Mouse (Mus musculus) hematopoietic multipotent progenitor cell, adult 10-12 weeks (in vitro differentiated cells): ENCODE data around the gene Gm21970. TPM values are rescaled to one million over a fixed set of nuclear protein-coding genes. Genes with fewer than 3 reads are reported as not detected.

Experiments
- polyA plus RNA-seq: library from polyadenylated mRNA; stranded (reverse); fragments of >175 nt; gene quantifications from 2 replicates; pipeline ENCODE4 v1.2.3, GENCODE M21; 2012; ENCODE audit warnings: low replicate concordance

The Gm21970 gene
- polyA plus RNA-seq = not detected in 2 replicates

GRCm38 (mm10) chr16:91391421-91391820 is at the start of gene Gm21970:
Gene Gm21970, plus strand, starts transcription at chr16:91391721.

GRCm38 (mm10) chr16:91372577-91373472 is 18.7 kb upstream of the Gm21970 start, which contains the start of gene Ifnar2:
Gene Ifnar2, plus strand, starts transcription at chr16:91372783.

GRCm38 (mm10) chr16:91405640-91406584 is 14.4 kb downstream of the Gm21970 start, which contains the start of gene Il10rb:
Gene Il10rb, plus strand, starts transcription at chr16:91406164.

Other genes starting within 250 kb of the Gm21970 start
- not detected in 2 replicates for gene Olig2, start 166.3 kb upstream of the Gm21970 start, polyA plus RNA-seq
- 0.09 and 0.39 TPM in 2 replicates for gene Olig1, start 121.9 kb upstream of the Gm21970 start, polyA plus RNA-seq
- gene Ifnar2, start 18.9 kb upstream of the Gm21970 start, polyA plus RNA-seq = 61.0 and 154 TPM in 2 replicates
- gene Il10rb, start 14.4 kb downstream of the Gm21970 start, polyA plus RNA-seq = 34.3 and 38.9 TPM in 2 replicates
- gene Ifnar1, start 93.5 kb downstream of the Gm21970 start, polyA plus RNA-seq = 24.0 and 33.7 TPM in 2 replicates
- 28.8 and 98.8 TPM in 2 replicates for gene Ifngr2, start 155.4 kb downstream of the Gm21970 start, polyA plus RNA-seq
- 4.2 and 6.8 TPM in 2 replicates for gene Tmem50b, start 206.1 kb downstream of the Gm21970 start, polyA plus RNA-seq
- 1.1 and 1.7 TPM in 2 replicates for gene Dnajc28, start 227.3 kb downstream of the Gm21970 start, polyA plus RNA-seq